Mouse (Mus musculus) MEL (cell line): ENCODE measurements around the gene Atp5h. TPM values are rescaled to one million over a fixed set of nuclear protein-coding genes. Genes with fewer than 3 reads are reported as not detected.

ENCODE experiments used
- DNase-seq: peaks from one replicate; pipeline ENCODE4 v3.0.0; 2011; ENCODE audit warnings: low read depth, low spot score
- H3K27ac ChIP-seq: 2 replicates; pipeline ENCODE4 v1.5.1; 2012; ENCODE audit warnings: low read depth, mild to moderate bottlenecking, control low read depth, low read length, moderate library complexity; ENCODE audit not compliant: control insufficient read depth
- H3K27me3 ChIP-seq, 2 experiments: fragments of 150-350 bp in 1 of 2; sonication (generic) in 1 of 2; 2 replicates each; pipeline ENCODE4 v1.6.1; 2012; ENCODE audit warnings: low read length in 2 of 2, mild to moderate bottlenecking in 2 of 2, improper control_type of control experiment in 1 of 2, moderate library complexity in 1 of 2; ENCODE audit not compliant: insufficient read depth in 2 of 2, control insufficient read depth in 1 of 2
- H3K36me3 ChIP-seq, 2 experiments: 2 replicates each; pipeline ENCODE4 v1.6.1; 2012 to 2014; ENCODE audit warnings: low read length in 2 of 2, improper control_type of control experiment in 1 of 2, inconsistent platforms in 1 of 2, mild to moderate bottlenecking in 1 of 2; ENCODE audit not compliant: insufficient read depth in 2 of 2, control insufficient read depth in 1 of 2
- H3K4me1 ChIP-seq, 2 experiments: fragments of 150-350 bp in 1 of 2; sonication (generic) in 1 of 2; 2 replicates each; pipeline ENCODE4 v1.6.1; 2012; ENCODE audit warnings: low read length in 2 of 2, improper control_type of control experiment in 1 of 2, mild to moderate bottlenecking in 1 of 2; ENCODE audit not compliant: insufficient read depth in 2 of 2, control insufficient read depth in 1 of 2
- H3K4me3 ChIP-seq, 2 experiments: fragments of 150-350 bp in 1 of 2; sonication (generic) in 1 of 2; 2 replicates each; pipeline ENCODE4 v1.5.1; 2012; ENCODE audit warnings: low read depth in 2 of 2, low read length in 2 of 2, mild to moderate bottlenecking in 2 of 2, moderate library complexity in 2 of 2, control low read depth in 1 of 2, improper control_type of control experiment in 1 of 2; ENCODE audit not compliant: control insufficient read depth in 1 of 2, insufficient read depth in 1 of 2
- H3K79me2 ChIP-seq: 2 replicates; pipeline ENCODE4 v1.6.1; 2012; ENCODE audit warnings: mild to moderate bottlenecking, low read length, moderate library complexity; ENCODE audit not compliant: control insufficient read depth, poor library complexity, insufficient read depth
- H3K9ac ChIP-seq: 2 replicates; pipeline ENCODE4 v1.6.1; 2012; ENCODE audit warnings: low read depth, mild to moderate bottlenecking, control low read depth, low read length, moderate library complexity; ENCODE audit not compliant: control insufficient read depth, poor library complexity, severe bottlenecking
- H3K9me3 ChIP-seq: fragments of 150-350 bp; sonication (generic); replicated peaks from 2 replicates; pipeline ENCODE4 v1.6.1; 2012; ENCODE audit warnings: mild to moderate bottlenecking, low read length, improper control_type of control experiment, moderate library complexity; ENCODE audit not compliant: insufficient read depth
- CHD1 ChIP-seq: IDR thresholded peaks from 2 replicates; pipeline ENCODE4 v1.6.1; 2012; ENCODE audit warnings: low read depth, mild to moderate bottlenecking, inconsistent platforms, low read length, improper control_type of control experiment
- CHD2 ChIP-seq: IDR thresholded peaks from 2 replicates; pipeline ENCODE4 v1.6.1; 2011; ENCODE audit warnings: low read length, improper control_type of control experiment
- CTCF ChIP-seq, 3 experiments: IDR thresholded peaks in 2 of 3; conservative IDR thresholded peaks in 1 of 3; 2 replicates each; pipeline ENCODE4 v1.5.1; 2011 to 2012; ENCODE audit warnings: low read length in 3 of 3, low read depth in 2 of 3, mild to moderate bottlenecking in 2 of 3, improper control_type of control experiment in 1 of 3, inconsistent platforms in 1 of 3, mixed read lengths in 1 of 3, moderate library complexity in 1 of 3; ENCODE audit not compliant: control insufficient read depth in 1 of 3, insufficient read depth in 1 of 3, poor library complexity in 1 of 3, severe bottlenecking in 1 of 3
- E2F4 ChIP-seq: IDR thresholded peaks from 2 replicates; pipeline ENCODE4 v1.6.1; 2011; ENCODE audit warnings: low read depth, low read length, improper control_type of control experiment, borderline replicate concordance
- ELF1 ChIP-seq: IDR thresholded peaks from 2 replicates; pipeline ENCODE4 v1.6.1; 2014; ENCODE audit warnings: low read depth, mild to moderate bottlenecking, inconsistent platforms, low read length, improper control_type of control experiment, moderate library complexity
- EP300 ChIP-seq, 2 experiments: IDR thresholded peaks; 2 replicates each; pipeline ENCODE4 v1.6.1; 2011; ENCODE audit warnings: improper control_type of control experiment in 2 of 2, low read length in 2 of 2, low read depth in 1 of 2, mild to moderate bottlenecking in 1 of 2
- GATA1 ChIP-seq: IDR thresholded peaks from 2 replicates; pipeline ENCODE4 v1.6.1; 2011; ENCODE audit warnings: low read depth, low read length, improper control_type of control experiment
- HCFC1 ChIP-seq: IDR thresholded peaks from 2 replicates; pipeline ENCODE4 v1.6.1; 2012; ENCODE audit warnings: low read depth, mild to moderate bottlenecking, inconsistent platforms, low read length, improper control_type of control experiment, moderate library complexity
- JUND ChIP-seq: IDR thresholded peaks from 2 replicates; pipeline ENCODE4 v1.6.1; 2011; ENCODE audit warnings: low read depth, mild to moderate bottlenecking, improper control_type of control experiment, low read length
- KAT2A ChIP-seq: conservative IDR thresholded peaks from 2 replicates; pipeline ENCODE4 v1.6.1; 2012; ENCODE audit warnings: low read depth, low read length, improper control_type of control experiment, inconsistent platforms
- MXI1 ChIP-seq: IDR thresholded peaks from 2 replicates; pipeline ENCODE4 v1.6.1; 2011; ENCODE audit warnings: mild to moderate bottlenecking, low read depth, low read length, improper control_type of control experiment
- MYC ChIP-seq: IDR thresholded peaks from 2 replicates; pipeline ENCODE4 v1.6.1; 2011; ENCODE audit warnings: low read depth, mild to moderate bottlenecking, low read length, improper control_type of control experiment, moderate library complexity
- NELFE ChIP-seq: IDR thresholded peaks from 2 replicates; pipeline ENCODE4 v1.6.1; 2011; ENCODE audit warnings: low read depth, low read length, improper control_type of control experiment
- NRF1 ChIP-seq: IDR thresholded peaks from 2 replicates; pipeline ENCODE4 v1.6.1; 2014; ENCODE audit warnings: low read depth, mild to moderate bottlenecking, inconsistent platforms, low read length, improper control_type of control experiment, moderate library complexity; ENCODE audit not compliant: poor library complexity, insufficient read depth, severe bottlenecking
- POLR2A ChIP-seq, 2 experiments: IDR thresholded peaks; 2 replicates each; pipeline ENCODE4 v1.6.1; 2011 to 2012; ENCODE audit warnings: low read length in 2 of 2, mild to moderate bottlenecking in 2 of 2, control low read depth in 1 of 2, improper control_type of control experiment in 1 of 2, low read depth in 1 of 2, moderate library complexity in 1 of 2; ENCODE audit not compliant: control insufficient read depth in 1 of 2, insufficient read depth in 1 of 2, poor library complexity in 1 of 2
- POLR2AphosphoS2 ChIP-seq: IDR thresholded peaks from 2 replicates; pipeline ENCODE4 v1.6.1; 2011; ENCODE audit warnings: low read length, improper control_type of control experiment
- POLR2AphosphoS5 ChIP-seq: IDR thresholded peaks from 2 replicates; pipeline ENCODE4 v1.6.1; 2012; ENCODE audit warnings: low read depth, borderline replicate concordance, mild to moderate bottlenecking, inconsistent platforms, low read length, moderate library complexity, mixed read lengths
- RAD21 ChIP-seq: IDR thresholded peaks from 2 replicates; pipeline ENCODE4 v1.6.1; 2011; ENCODE audit warnings: mild to moderate bottlenecking, low read depth, low read length, improper control_type of control experiment
- SIN3A ChIP-seq: IDR thresholded peaks from 2 replicates; pipeline ENCODE4 v1.6.1; 2012; ENCODE audit warnings: low read length, improper control_type of control experiment, inconsistent platforms
- TAL1 ChIP-seq: IDR thresholded peaks from 2 replicates; pipeline ENCODE4 v1.6.1; 2012; ENCODE audit warnings: mild to moderate bottlenecking, inconsistent platforms, low read length, moderate library complexity, mixed read lengths
- TBP ChIP-seq: IDR thresholded peaks from 2 replicates; pipeline ENCODE4 v1.8.0; 2011; ENCODE audit warnings: low read depth, low read length, improper control_type of control experiment
- USF1 ChIP-seq: IDR thresholded peaks from 2 replicates; pipeline ENCODE4 v1.6.1; 2014; ENCODE audit warnings: low read depth, mild to moderate bottlenecking, inconsistent platforms, low read length, improper control_type of control experiment, moderate library complexity
- USF2 ChIP-seq, 2 experiments: IDR thresholded peaks; 2 replicates each; pipeline ENCODE4 v1.6.1; 2011 to 2012; ENCODE audit warnings: improper control_type of control experiment in 2 of 2, low read length in 2 of 2, borderline replicate concordance in 1 of 2, inconsistent platforms in 1 of 2, low read depth in 1 of 2, mild to moderate bottlenecking in 1 of 2; ENCODE audit not compliant: insufficient read depth in 1 of 2
- ZMIZ1 ChIP-seq: IDR thresholded peaks from 2 replicates; pipeline ENCODE4 v1.6.1; 2012; ENCODE audit warnings: low read depth, mild to moderate bottlenecking, inconsistent platforms, low read length, improper control_type of control experiment, moderate library complexity
- ZNF384 ChIP-seq: IDR thresholded peaks from 2 replicates; pipeline ENCODE4 v1.6.1; 2012; ENCODE audit warnings: low read depth, mild to moderate bottlenecking, inconsistent platforms, low read length, improper control_type of control experiment
- polyA plus RNA-seq, 2 experiments: library from polyadenylated mRNA; stranded (reverse) in 1 of 2; unstranded in 1 of 2; fragments of >175 nt in 1 of 2; fragments of >200 nt in 1 of 2; gene quantifications; 2 replicates each; pipeline versions ENCODE4 v1.2.1 to v1.2.4; 2012; ENCODE audit warnings: low replicate concordance in 2 of 2, low read depth in 1 of 2; ENCODE audit not compliant: insufficient read length in 2 of 2, insufficient read depth in 1 of 2, missing spikeins in 1 of 2
- total RNA-seq: library from RNA; depleted of rRNA; stranded (reverse); fragments of 300-350 nt; gene quantifications from 2 replicates; pipeline ENCODE4 v1.2.3, GENCODE M21; 2012

Atp5h gene
- total and polyA plus RNA-seq, 3 experiments: 525 to 1,715 (median 706) TPM

DNA sequence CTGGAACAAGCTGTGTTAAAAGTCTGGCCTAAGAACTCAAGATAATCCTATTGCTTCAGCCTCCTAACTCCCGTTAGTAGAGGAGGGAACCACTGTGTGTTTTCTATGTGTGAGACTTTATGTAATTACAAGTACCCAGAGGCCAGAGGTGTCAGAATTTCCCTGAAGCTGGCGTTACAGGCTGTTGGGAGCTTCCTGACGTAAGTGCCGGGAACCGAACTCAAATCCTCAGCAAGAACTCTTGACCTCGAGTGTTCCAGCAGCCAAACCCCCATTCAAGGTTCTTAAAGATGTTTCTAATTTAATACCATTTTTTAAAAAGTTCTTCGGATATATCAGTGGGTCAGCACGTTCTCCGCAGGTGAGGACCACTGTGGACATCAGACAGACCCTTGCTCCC, 38.5 kb downstream of the Atp5h start:
- Histone ChIP-seq H3K9ac (peak overlapping the region; percentile 34; the same call in 1 of the 2 replicates), H3K36me3 (peaks cover 0 to 13% of the 10 kb centered on the region in 2 experiments; a peak in 2 of 4 replicates), H3K9me3 (no peaks in the 10 kb centered on the region), H3K27ac (no peak overlapping the region), H3K79me2 (peaks cover 4% of the 10 kb centered on the region; the same call in 1 of the 2 replicates), H3K4me3 (peak overlapping the region; percentile 84 to 88), H3K4me1 (peaks cover 14 to 27% of the 10 kb centered on the region in 2 experiments; a peak in 3 of 4 replicates), H3K27me3 (no peaks in the 10 kb centered on the region)
- DNase-seq: no peak
- no peak for TF ChIP-seq ZNF384
- no peak for TF ChIP-seq SIN3A
- no peak for TF ChIP-seq ELF1
- TF ChIP-seq TAL1: no peak
- no peak for TF ChIP-seq NELFE
- TF ChIP-seq RAD21: no peak
- no peak for TF ChIP-seq GATA1
- TF ChIP-seq MYC: no peak
- TF ChIP-seq HCFC1: no peak
- no peak for TF ChIP-seq EP300 (IDR thresholded peaks at IDR 0.05; ENCODE audit: low read depth in 1 of 2, low read length in 2 of 2)
- TF ChIP-seq POLR2AphosphoS5: no peak
- TF ChIP-seq MXI1: no peak
- no peak for TF ChIP-seq NRF1
- TF ChIP-seq JUND: no peak
- TF ChIP-seq USF1: no peak
- TF ChIP-seq CHD1: no peak

DNA sequence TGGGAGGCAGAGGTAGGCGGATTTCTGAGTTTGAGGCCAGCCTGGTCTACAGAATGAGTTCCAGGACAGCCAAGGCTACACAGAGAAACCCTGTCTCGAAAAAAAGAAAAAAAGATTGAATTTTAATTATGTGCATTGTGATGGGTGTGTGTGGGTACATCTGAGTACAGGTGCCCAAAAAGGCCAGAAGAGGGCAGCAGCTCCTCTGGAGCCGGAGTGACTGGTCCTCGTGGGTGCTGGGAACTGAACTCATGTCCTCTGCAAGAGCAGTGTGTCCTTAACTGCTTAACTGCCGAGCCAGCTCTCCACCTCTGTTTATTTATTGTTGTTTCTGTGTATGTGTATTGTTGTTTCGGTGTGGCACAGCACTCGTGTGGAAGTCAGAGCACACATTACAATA, 41.9 kb downstream of the Atp5h start:
- Histone ChIP-seq H3K9ac (no peak overlapping the region), H3K27ac (no peak overlapping the region)
- TF ChIP-seq ZMIZ1 (no peak), ELF1 (no peak), GATA1 (no peak), POLR2A (IDR thresholded peaks at IDR 0.05; ENCODE audit: control insufficient read depth in 1 of 2, insufficient read depth in 1 of 2, low read depth in 1 of 2, low read length in 2 of 2, poor library complexity in 1 of 2) (no peak), KAT2A (no peak), POLR2AphosphoS2 (no peak), CTCF (IDR thresholded peaks at IDR 0.05 in 2 of 3, conservative IDR thresholded peaks at IDR 0.05 in 1 of 3; ENCODE audit: control insufficient read depth in 1 of 3, insufficient read depth in 1 of 3, low read depth in 2 of 3, low read length in 3 of 3, poor library complexity in 1 of 3, severe bottlenecking in 1 of 3) (peak; percentile 15 to 62 (median 43); a peak in 5 of 6 replicates), USF1 (no peak), RAD21 (peak; percentile 20), TBP (no peak), CHD2 (no peak), E2F4 (no peak), USF2 (IDR thresholded peaks at IDR 0.05; ENCODE audit: borderline replicate concordance in 1 of 2, insufficient read depth in 1 of 2, low read depth in 1 of 2, low read length in 2 of 2) (no peak)
- TF ChIP-seq, all 39 proteins: peak for 2
- Histone ChIP-seq H3K36me3 (peaks cover 0 to 3% of the 10 kb centered on the region in 2 experiments; a peak in 1 of 4 replicates), H3K4me3 (no peak overlapping the region), H3K27me3 (peaks cover 3 to 7% of the 10 kb centered on the region in 2 experiments; a peak in 2 of 4 replicates), H3K9me3 (no peaks in the 10 kb centered on the region), H3K79me2 (peaks cover 4% of the 10 kb centered on the region; the same call in 1 of the 2 replicates), H3K4me1 (peaks cover 6 to 12% of the 10 kb centered on the region in 2 experiments; a peak in 3 of 4 replicates)
- DNase-seq: peak; percentile 48
